Mouse (Mus musculus) small intestine, adult 2 months (tissue): ENCODE results near the gene Axl.

ENCODE experiments used
- CTCF ChIP-seq: fragments of 200-500 bp; IDR thresholded peaks from 2 replicates; pipeline ENCODE4 v1.5.1; 2012; ENCODE audit warnings: low read depth, mild to moderate bottlenecking, control low read depth, inconsistent platforms, low read length, moderate library complexity, mixed read lengths; ENCODE audit not compliant: insufficient replicate concordance, insufficient read length; ENCODE audit errors: extremely low read depth
- POLR2A ChIP-seq: fragments of 200-500 bp; IDR thresholded peaks from 2 replicates; pipeline ENCODE4 v1.6.1; 2012; ENCODE audit warnings: low read depth, mild to moderate bottlenecking, control low read depth, inconsistent platforms, low read length, moderate library complexity

DNA sequence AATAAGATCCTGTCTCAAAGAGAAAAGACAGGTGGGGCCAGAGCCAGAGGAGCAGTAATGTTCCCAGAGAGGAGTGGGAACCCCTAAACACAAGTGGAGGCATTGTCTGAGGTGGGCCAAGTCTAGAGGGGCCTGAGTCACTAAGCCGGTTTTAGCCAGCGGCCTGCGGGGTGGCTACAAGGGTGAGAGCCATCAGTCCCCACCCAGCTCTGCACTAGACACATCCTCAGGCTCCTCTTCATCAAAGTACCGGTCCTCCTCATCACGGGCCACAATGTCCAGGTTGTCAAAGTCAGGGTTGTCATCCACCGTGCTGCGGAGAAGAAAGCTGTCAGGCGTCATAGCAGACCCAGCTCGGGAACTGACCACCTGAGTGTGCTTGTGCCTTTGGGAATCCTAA, 75.7 kb downstream of the Axl start:
- TF ChIP-seq CTCF: no peak
- no peak for TF ChIP-seq POLR2A
